Mouse (Mus musculus) midbrain, postnatal 0 days (tissue): ENCODE measurements around the gene Prlh. TPM values are rescaled to one million over a fixed set of nuclear protein-coding genes. Genes with fewer than 3 reads are reported as not detected.

Experiments used
- ATAC-seq: fragments of 200-750 bp; cut with Nextera tagmentation; 2 replicates; pipeline ENCODE4 v1.8.0; 2017; ENCODE audit warnings: moderate number of reproducible peaks, mild to moderate bottlenecking, moderate TSS enrichment, moderate library complexity; ENCODE audit not compliant: low FRiP score
- DNase-seq: peaks from one replicate; pipeline ENCODE4 v3.0.0-alpha.2; 2015; ENCODE audit warnings: low spot score
- H3K27ac ChIP-seq: fragments of 300-500 bp; sonication (generic); 2 replicates; pipeline ENCODE4 v1.5.1; 2014; ENCODE audit warnings: low read depth, mild to moderate bottlenecking, low read length, mixed read lengths
- H3K27me3 ChIP-seq: fragments of 300-500 bp; sonication (generic); 2 replicates; pipeline ENCODE4 v1.6.1; 2014; ENCODE audit warnings: low read length, control low read depth, mixed read lengths; ENCODE audit not compliant: insufficient read depth
- H3K36me3 ChIP-seq: fragments of 300-500 bp; sonication (generic); 2 replicates; pipeline ENCODE4 v1.6.1; 2014; ENCODE audit warnings: low read length, control low read depth, mixed read lengths; ENCODE audit not compliant: insufficient read depth
- H3K4me1 ChIP-seq: fragments of 300-500 bp; sonication (generic); 2 replicates; pipeline ENCODE4 v1.6.1; 2014; ENCODE audit warnings: mild to moderate bottlenecking, control low read depth, antibody characterized with exemption, low read length, mixed read lengths; ENCODE audit not compliant: insufficient read depth
- H3K4me2 ChIP-seq: fragments of 300-500 bp; sonication (generic); 2 replicates; pipeline ENCODE4 v1.6.1; 2014; ENCODE audit warnings: low read depth, mild to moderate bottlenecking, low read length, mixed read lengths; ENCODE audit not compliant: poor library complexity, severe bottlenecking
- H3K4me3 ChIP-seq: fragments of 300-500 bp; sonication (generic); 2 replicates; pipeline ENCODE4 v1.5.1; 2014; ENCODE audit warnings: low read depth, mild to moderate bottlenecking, low read length, moderate library complexity
- H3K9ac ChIP-seq: fragments of 300-500 bp; sonication (generic); replicated peaks from 2 replicates; pipeline ENCODE4 v1.6.1; 2014; ENCODE audit warnings: mild to moderate bottlenecking, low read length, moderate library complexity, mixed read lengths; ENCODE audit not compliant: poor library complexity, severe bottlenecking
- H3K9me3 ChIP-seq: fragments of 300-500 bp; sonication (generic); 2 replicates; pipeline ENCODE4 v1.6.1; 2016; ENCODE audit warnings: low read length, control low read depth
- CTCF ChIP-seq: IDR thresholded peaks from 2 replicates; pipeline ENCODE4 v1.5.1; 2016; ENCODE audit warnings: antibody characterized with exemption, mild to moderate bottlenecking
- WGBS: fragments of 180-500 bp; shearing (Covaris S2); extraction: QIAGEN DNeasy Blood & Tissue Kit; methylation state at CpG from one replicate; pipeline ENCODE4 v1.1.7; 2014; 5-methylcytosine and 5-hydroxymethylcytosine counted together
- polyA plus RNA-seq: library from polyadenylated mRNA; unstranded; fragments of >200 nt; fragmentation: Nextera tagmentation; extraction: Ambion mirVana; gene quantifications from 2 replicates; pipeline ENCODE4 v1.2.1, GENCODE M21; 2015
- total RNA-seq: library from RNA; depleted of rRNA; stranded (reverse); fragments of >200 nt; gene quantifications from 2 replicates; pipeline ENCODE4 v1.2.3, GENCODE M21; 2014; rRNA removed

Gene Prlh
- total and polyA plus RNA-seq, 2 experiments from 2014 or later: not detected

DNA sequence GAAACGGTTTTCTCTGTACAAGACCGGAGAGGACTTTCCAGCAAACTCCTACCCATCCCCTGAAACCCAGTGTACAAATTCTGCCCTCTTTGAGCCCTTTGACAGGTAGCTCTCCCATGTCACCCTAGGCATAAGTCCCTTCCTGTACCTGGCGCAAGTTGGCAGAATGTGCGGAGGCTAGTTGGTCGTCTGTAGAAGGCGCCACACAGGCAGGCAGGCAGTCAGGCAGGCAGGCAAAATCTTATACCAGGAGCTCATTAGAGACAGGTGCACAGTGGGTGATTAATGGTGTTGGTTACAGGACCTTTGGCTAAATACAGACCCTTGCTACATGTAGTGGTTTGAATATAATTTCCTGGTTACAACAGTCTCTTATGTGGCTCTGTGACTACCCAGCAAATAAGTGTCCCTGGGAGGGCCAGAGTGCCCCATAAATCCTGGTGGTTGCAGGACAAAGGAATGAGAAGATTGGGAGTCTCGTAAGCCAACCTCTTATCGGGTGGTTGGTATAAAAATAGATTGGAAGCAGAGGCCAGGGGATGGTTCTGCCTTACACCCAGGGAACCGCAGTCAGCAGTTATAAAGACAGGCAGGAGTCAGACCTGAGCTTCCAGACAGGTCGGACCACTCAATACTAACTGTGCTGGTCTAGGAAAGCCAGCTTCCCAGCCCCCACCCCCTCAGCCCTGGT is 47.1 kb downstream of the Prlh start:
- Histone ChIP-seq H3K27ac (no peak overlapping the region), H3K4me2 (peak overlapping the region; percentile 86), H3K36me3 (no peaks in the 10 kb centered on the region), H3K9ac (peak overlapping the region; percentile 87; the same call in 1 of the 2 replicates), H3K4me1 (peaks cover 12% of the 10 kb centered on the region; the same call in 1 of the 2 replicates), H3K4me3 (peak overlapping the region; percentile 87), H3K27me3 (no peaks in the 10 kb centered on the region), H3K9me3 (no peaks in the 10 kb centered on the region)
- no peak for TF ChIP-seq CTCF
- ATAC-seq (no peak), DNase-seq (no peak)
- WGBS: 64% methylated on average over 10 of the region's 10 CpGs

GRCm38 (mm10) chr1:91001101-91001500 is 48.2 kb downstream of the Prlh start:
- Histone ChIP-seq H3K27ac (no peak overlapping the region), H3K9ac (no peak overlapping the region), H3K4me1 (peaks cover 12% of the 10 kb centered on the region; the same call in 1 of the 2 replicates), H3K4me2 (no peak overlapping the region), H3K36me3 (no peaks in the 10 kb centered on the region), H3K9me3 (no peaks in the 10 kb centered on the region), H3K4me3 (no peak overlapping the region), H3K27me3 (no peaks in the 10 kb centered on the region)
- no peak for TF ChIP-seq CTCF
- WGBS: 86% methylated on average over 3 of the region's 3 CpGs
- ATAC-seq (no peak), DNase-seq (no peak)

GRCm38 (mm10) chr1:91001871-91002539 is 49.1 kb downstream of the Prlh start:
- H3K4me1 ChIP-seq: peaks cover 12% of the 10 kb centered on the region; the same call in 1 of the 2 replicates
- no peak overlapping the region for H3K4me3 ChIP-seq
- WGBS: 88% methylated on average over 3 of the region's 3 CpGs
- H3K9ac ChIP-seq: no peak overlapping the region
- no peak for DNase-seq
- H3K27ac ChIP-seq: no peak overlapping the region
- no peaks in the 10 kb centered on the region; the same call in 1 of the 2 replicates for H3K36me3 ChIP-seq
- H3K9me3 ChIP-seq: no peaks in the 10 kb centered on the region
- no peak for ATAC-seq
- no peak for TF ChIP-seq CTCF
- H3K4me2 ChIP-seq: no peak overlapping the region
- H3K27me3 ChIP-seq: no peaks in the 10 kb centered on the region

GRCm38 (mm10) chr1:91002641-91003040 is 49.7 kb downstream of the Prlh start:
- Histone ChIP-seq H3K4me1 (peaks cover 12% of the 10 kb centered on the region; the same call in 1 of the 2 replicates), H3K36me3 (no peaks in the 10 kb centered on the region; the same call in 1 of the 2 replicates), H3K9me3 (no peaks in the 10 kb centered on the region), H3K27ac (no peak overlapping the region), H3K4me3 (no peak overlapping the region), H3K27me3 (no peaks in the 10 kb centered on the region), H3K4me2 (no peak overlapping the region), H3K9ac (no peak overlapping the region)
- DNase-seq (no peak), ATAC-seq (no peak)
- TF ChIP-seq CTCF: no peak
- WGBS: 77% methylated on average over 3 of the region's 3 CpGs

Other genes with a start within 250 kb of the Prlh start
- gene Col6a3, start 109.1 kb upstream of the Prlh start, total RNA-seq: 29.5 and 40.6 TPM in 2 replicates
- gene Col6a3, start 109.1 kb upstream of the Prlh start, polyA plus RNA-seq: 4.7 and 4.8 TPM in 2 replicates
- 0.27 TPM in 1 of 2 replicates, not detected in the other for gene Mlph, start 38.0 kb upstream of the Prlh start, total RNA-seq
- gene Mlph, start 38.0 kb upstream of the Prlh start, polyA plus RNA-seq: 0.35 and 0.39 TPM in 2 replicates
- not detected in 2 replicates for gene Rab17, start 16.6 kb downstream of the Prlh start, total RNA-seq
- gene Rab17, start 16.6 kb downstream of the Prlh start, polyA plus RNA-seq: 0.26 and 0.37 TPM in 2 replicates
- 26.7 and 34.2 TPM in 2 replicates for gene Lrrfip1, start 45.6 kb downstream of the Prlh start, total RNA-seq
- gene Lrrfip1, start 45.6 kb downstream of the Prlh start, polyA plus RNA-seq: 41.4 and 48.9 TPM in 2 replicates
- gene Rbm44, start 192.0 kb downstream of the Prlh start, total RNA-seq: 0.19 TPM in 1 of 2 replicates, not detected in the other
- 0.11 and 0.48 TPM in 2 replicates for gene Rbm44, start 192.0 kb downstream of the Prlh start, polyA plus RNA-seq
- 16.1 and 22.4 TPM in 2 replicates for gene Ramp1, start 226.7 kb downstream of the Prlh start, total RNA-seq
- 29.4 and 29.8 TPM in 2 replicates for gene Ramp1, start 226.7 kb downstream of the Prlh start, polyA plus RNA-seq